Comparison of ENCODE assay signal across 12 mouse cellular contexts in the genomic region with DNA sequence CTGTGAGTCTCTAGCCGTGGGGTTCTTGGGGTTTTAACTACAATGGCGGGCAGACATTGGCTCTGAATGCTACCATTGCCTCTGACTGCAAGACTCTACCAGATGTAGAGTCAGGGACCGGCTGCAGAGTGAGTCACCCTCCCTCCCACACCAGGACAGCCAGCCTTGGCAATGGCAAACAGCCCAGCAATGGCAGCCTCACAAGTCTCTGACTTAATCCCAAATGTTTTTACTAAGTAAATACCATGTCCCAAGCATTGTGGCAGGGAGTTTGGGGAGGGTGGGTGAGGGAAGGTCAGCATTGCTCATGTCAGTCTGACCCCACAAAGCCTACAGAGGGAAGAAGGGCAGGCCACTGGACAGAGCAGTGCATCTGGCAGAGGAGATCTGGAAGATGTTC. TPM values are rescaled to one million over a fixed set of nuclear protein-coding genes. Genes with fewer than 3 reads are reported as not detected.
A peak's percentile ranks its signal among the peaks of the same experiment; 100 is the strongest.
DNase-seq lines count a peak whose midpoint lies in the region; ATAC-seq and TF ChIP-seq lines count a peak whose summit lies in the region.
"Had no signal": no experiment of that assay in that cellular context is flagged by ENCODE, and none has a peak within 500 bp of the region (broad histone marks: within the 10 kb centered on the region; RNA-seq: fewer than 3 reads in every experiment).

No protein-coding gene starts in this region.

- 0 out of 2 replicates have a peak, but pooled peaks have one; percentile 24 for TF ChIP-seq EP300 in heart, adult 2 months (IDR thresholded peaks at IDR 0.05; ENCODE audit: insufficient read depth, low read depth, low read length)
- no peak for TF ChIP-seq EP300 in stomach, postnatal 0 days (optimal IDR thresholded peaks at IDR 0.05)

- TF ChIP-seq POLR2A in heart, adult 2 months (IDR thresholded peaks at IDR 0.05; ENCODE audit: insufficient read depth, low read depth, low read length): no peak

- WGBS in heart, adult 2 months: 47% methylated on average over 3 of the region's 3 CpGs
- WGBS in heart, embryonic 10.5 days: 87% methylated on average over 3 of the region's 3 CpGs
- WGBS in stomach, postnatal 0 days: 43% methylated on average over 3 of the region's 3 CpGs

- no peaks in the 10 kb centered on the region for H3K79me2 ChIP-seq in heart, adult 2 months (replicated peaks; ENCODE audit: control insufficient read depth, insufficient read depth, low read length)

- DNase-seq in heart, adult 2 months: peak; percentile 45 to 64
- DNase-seq in heart, embryonic 10.5 days (ENCODE audit: low spot score): no peak
- DNase-seq in urinary bladder, postnatal 14 days (ENCODE audit: low spot score): peak; percentile 50
- no peak for DNase-seq in urinary bladder, postnatal 4 days (ENCODE audit: low spot score in 2 of 2)
- peak; percentile 53 to 58 for DNase-seq in heart, postnatal 14 days
- peak; percentile 32 for DNase-seq in stomach, postnatal 0 days (ENCODE audit: low spot score)
- DNase-seq in right cerebral cortex, postnatal 36 days (ENCODE audit: low spot score in 2 of 2): no peak
- no peak for DNase-seq in cerebellum, adult 11 months
- DNase-seq: layer of hippocampus, postnatal 36 days had no signal

- no peak overlapping the region for H3K4me2 ChIP-seq in stomach, postnatal 0 days (replicated peaks; ENCODE audit: low read depth)
- H3K4me2 ChIP-seq: forebrain, embryonic 13.5 days had no signal

- no peak overlapping the region for H3K4me3 ChIP-seq in heart, adult 2 months
- no peak overlapping the region for H3K4me3 ChIP-seq in heart, embryonic 10.5 days
- no peak overlapping the region for H3K4me3 ChIP-seq in stomach, postnatal 0 days (ENCODE audit: low read depth, low read length)
- H3K4me3 ChIP-seq: forebrain, embryonic 13.5 days had no signal

- ATAC-seq in stomach, postnatal 0 days (ENCODE audit: low FRiP score, low TSS enrichment): peak; percentile 78
- ATAC-seq: activated CD4-positive, CD25-positive, alpha-beta regulatory T cell, adult 4 months; CD4-positive, CD25-positive, alpha-beta regulatory T cell, adult 4 months; forebrain, embryonic 13.5 days had no signal

- no peak for TF ChIP-seq CTCF in heart, adult 2 months (IDR thresholded peaks at IDR 0.05)
- TF ChIP-seq CTCF in stomach, postnatal 0 days (IDR thresholded peaks at IDR 0.05; ENCODE audit: low read depth): no peak

- H3K9ac ChIP-seq in heart, adult 2 months (ENCODE audit: low read depth, low read length): no peak overlapping the region
- no peak overlapping the region for H3K9ac ChIP-seq in stomach, postnatal 0 days (ENCODE audit: low read length)
- H3K9ac ChIP-seq: forebrain, embryonic 13.5 days had no signal

- no peak overlapping the region for H3K27ac ChIP-seq in heart, adult 2 months
- no peak overlapping the region for H3K27ac ChIP-seq in heart, embryonic 10.5 days
- no peak overlapping the region for H3K27ac ChIP-seq in stomach, postnatal 0 days (replicated peaks)
- H3K27ac ChIP-seq: forebrain, embryonic 13.5 days had no signal

- intact Hi-C loops in heart, adult 2 months (cut with DNase I): no loop called here
- intact Hi-C loops in heart, postnatal 14 days (cut with DNase I): no loop called here

- no peaks in the 10 kb centered on the region for H3K27me3 ChIP-seq in heart, adult 2 months (ENCODE audit: control insufficient read depth, insufficient read depth, low read length)
- H3K27me3 ChIP-seq in heart, embryonic 10.5 days (ENCODE audit: insufficient read depth, poor library complexity, severe bottlenecking): no peaks in the 10 kb centered on the region
- H3K27me3 ChIP-seq in stomach, postnatal 0 days (ENCODE audit: control insufficient read depth, insufficient read depth, low read length): no peaks in the 10 kb centered on the region
- H3K27me3 ChIP-seq: forebrain, embryonic 13.5 days had no signal

- H3K4me1 ChIP-seq in heart, adult 2 months (ENCODE audit: control insufficient read depth, insufficient read depth, low read length): peaks cover 4% of the 10 kb centered on the region
- peaks cover 9% of the 10 kb centered on the region; the same call in 1 of the 2 replicates for H3K4me1 ChIP-seq in heart, embryonic 10.5 days
- peaks cover 2% of the 10 kb centered on the region; the same call in 1 of the 2 replicates for H3K4me1 ChIP-seq in stomach, postnatal 0 days (replicated peaks; ENCODE audit: control insufficient read depth, insufficient read depth)
- H3K4me1 ChIP-seq: forebrain, embryonic 13.5 days had no signal

- no peaks in the 10 kb centered on the region for H3K9me3 ChIP-seq in heart, embryonic 10.5 days
- H3K9me3 ChIP-seq in stomach, postnatal 0 days (ENCODE audit: control insufficient read depth, low read length): no peaks in the 10 kb centered on the region
- H3K9me3 ChIP-seq: forebrain, embryonic 13.5 days had no signal

- H3K36me3 ChIP-seq in heart, adult 2 months (ENCODE audit: control insufficient read depth, insufficient read depth, low read length): no peaks in the 10 kb centered on the region
- peaks cover 24% of the 10 kb centered on the region; the same call in 1 of the 2 replicates for H3K36me3 ChIP-seq in heart, embryonic 10.5 days
- H3K36me3 ChIP-seq in stomach, postnatal 0 days (ENCODE audit: control insufficient read depth, insufficient read depth, low read length): peaks cover 3% of the 10 kb centered on the region; the same call in 1 of the 2 replicates

RNA-seq across cellular contexts. Expression of gene Uvrag, which starts 55.7 kb away (rescaled TPM):
- 10 to 100 TPM; 21.0 to 22.1 TPM for total RNA-seq in heart, adult 2 months (2021)
- polyA plus RNA-seq in heart, adult 2 months (2012; rRNA removed): 5.9 and 9.1 TPM in 2 replicates
- polyA plus RNA-seq in heart, embryonic 10.5 days (2016; fragmentation: Nextera tagmentation; extraction: Ambion mirVana): 15.2 and 17.0 TPM in 2 replicates
- 10 to 100 TPM; 28.2 to 28.3 TPM for total RNA-seq in heart, postnatal 14 days (2021)
- 9.8 and 10.7 TPM in 2 replicates for polyA plus RNA-seq in stomach, postnatal 0 days (2015; fragmentation: Nextera tagmentation; extraction: Ambion mirVana)

Comparison
In these comparisons a context has a peak if more than half of its experiments do, and no peak if none do; other contexts are left out.
1. DNase-seq: peak in heart, adult 2 months (2 of 2), urinary bladder, postnatal 14 days (single experiment), heart, postnatal 14 days (2 of 2) and stomach, postnatal 0 days (single experiment); none in heart, embryonic 10.5 days (single experiment), urinary bladder, postnatal 4 days (0 of 2), right cerebral cortex, postnatal 36 days (0 of 2) and cerebellum, adult 11 months (single experiment).